Mouse (Mus musculus): ENCODE measurements around the gene Terf2ip.

Terf2ip gene

DNA sequence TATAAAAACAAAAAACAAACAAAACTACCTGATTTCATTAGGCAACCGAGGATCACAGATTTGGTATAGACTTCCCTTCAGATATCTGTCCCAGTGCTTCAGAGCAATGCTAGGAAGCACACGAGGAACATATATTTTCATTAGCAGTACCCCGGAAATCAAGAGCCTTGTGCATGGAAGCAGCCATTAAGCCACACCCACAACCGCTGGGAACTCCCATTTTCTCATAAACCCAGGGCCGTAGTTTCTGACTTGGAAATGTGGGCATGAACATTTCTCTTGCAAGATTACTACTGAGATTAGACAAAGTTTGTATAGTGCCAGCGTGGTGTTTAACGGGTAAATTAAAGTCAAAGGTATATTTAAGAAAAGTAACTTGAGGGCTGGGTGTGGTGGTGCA is 1.6 kb upstream of the Terf2ip start:
- no peak for DNase-seq (ENCODE audit: low read depth, low spot score)

GRCm38 (mm10) chr8:112011816-112012242 is 631 bp downstream of the Terf2ip start:
- no peak for DNase-seq (ENCODE audit: low read depth, low spot score)

DNA sequence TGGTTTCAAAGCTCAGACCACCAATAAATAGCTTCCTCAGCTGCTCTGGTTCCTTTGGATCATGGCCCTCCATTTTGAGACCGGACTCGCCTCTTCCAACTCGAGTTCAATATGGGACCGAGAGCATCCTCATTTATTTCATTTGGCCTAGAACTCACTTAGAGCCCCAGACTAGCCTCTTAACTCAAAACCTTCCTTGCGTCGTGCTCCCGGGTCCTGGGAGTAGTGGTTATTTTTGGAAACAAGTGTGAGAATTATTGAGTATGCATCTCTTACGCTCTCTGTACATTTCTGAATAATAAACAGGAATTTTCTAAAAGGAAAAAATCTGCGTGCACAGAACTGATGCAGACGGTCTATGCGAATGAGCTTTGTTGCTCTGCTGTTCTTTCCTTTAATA is 3.7 kb downstream of the Terf2ip start, which contains the start of gene Gm6793:
Gm6793 (minus strand) TSS at position 101 of the 400 bp plus-strand sequence.
- DNase-seq (ENCODE audit: low read depth, low spot score) = no peak

DNA sequence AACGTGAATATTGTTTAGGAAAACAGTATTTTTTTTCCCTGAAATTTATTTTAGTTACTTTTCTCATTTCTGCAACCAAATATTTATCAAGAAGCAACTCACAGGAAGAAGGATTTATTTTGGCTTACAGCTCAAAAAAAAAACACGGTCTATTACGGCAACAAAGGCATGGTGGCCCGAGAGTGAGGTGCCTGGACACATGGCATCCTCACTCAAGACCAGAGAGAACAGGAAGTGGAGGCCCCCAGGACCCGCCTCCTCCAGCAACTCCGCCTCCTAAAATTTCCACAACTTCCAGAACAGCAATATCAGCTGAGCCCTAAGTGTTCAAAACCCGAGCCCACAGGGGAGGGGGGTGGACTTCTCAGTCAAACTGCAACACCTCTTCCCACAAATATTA is 18.3 kb downstream of the Terf2ip start:
- no peak for DNase-seq (ENCODE audit: low read depth, low spot score)

DNA sequence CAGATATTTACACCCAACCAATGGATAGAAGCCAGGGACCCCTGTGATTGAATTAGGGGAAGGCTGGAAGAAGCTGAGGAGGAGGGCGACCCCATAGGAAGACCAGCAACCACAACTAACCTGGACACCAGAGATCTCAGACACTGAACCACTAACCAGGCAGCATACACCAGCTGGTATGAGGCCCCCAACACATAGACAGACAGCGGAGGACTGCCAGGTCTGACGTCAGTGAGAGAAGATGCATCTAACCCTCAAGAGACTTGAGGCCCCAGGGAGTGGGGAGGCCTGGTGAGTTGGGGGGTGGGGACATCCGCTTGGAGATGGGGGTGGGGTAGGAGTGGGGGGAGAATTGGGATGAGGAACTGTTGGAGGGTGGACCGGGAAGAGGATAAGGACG is 19.5 kb downstream of the Terf2ip start:
- no peak for DNase-seq (ENCODE audit: low read depth, low spot score)

- DNase-seq (ENCODE audit: low read depth, low spot score) = no peak
These were observed 21.9 kb downstream of the Terf2ip start for GRCm38 (mm10) chr8:112033071-112033470.

DNA sequence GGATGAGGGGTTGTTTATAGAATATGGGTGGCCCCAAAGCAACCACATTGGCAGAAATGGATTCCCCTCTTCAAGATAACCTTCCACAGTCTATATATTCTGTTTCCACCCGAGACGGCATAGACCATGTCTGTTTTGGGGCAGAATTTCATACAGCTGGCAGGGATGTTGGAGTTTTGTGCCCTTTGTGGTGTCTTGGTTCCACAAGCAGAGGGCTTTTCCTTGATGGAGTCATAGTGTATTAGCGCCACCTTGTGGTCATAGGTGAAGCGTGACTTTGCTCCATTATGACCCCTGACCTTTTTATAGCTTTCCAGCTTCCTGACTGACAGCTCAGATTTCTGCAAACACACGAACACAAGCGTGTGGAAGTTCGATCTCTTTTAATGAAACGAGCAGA is 23.4 kb downstream of the Terf2ip start:
- DNase-seq (ENCODE audit: low read depth, low spot score) = peak; percentile 52

DNA sequence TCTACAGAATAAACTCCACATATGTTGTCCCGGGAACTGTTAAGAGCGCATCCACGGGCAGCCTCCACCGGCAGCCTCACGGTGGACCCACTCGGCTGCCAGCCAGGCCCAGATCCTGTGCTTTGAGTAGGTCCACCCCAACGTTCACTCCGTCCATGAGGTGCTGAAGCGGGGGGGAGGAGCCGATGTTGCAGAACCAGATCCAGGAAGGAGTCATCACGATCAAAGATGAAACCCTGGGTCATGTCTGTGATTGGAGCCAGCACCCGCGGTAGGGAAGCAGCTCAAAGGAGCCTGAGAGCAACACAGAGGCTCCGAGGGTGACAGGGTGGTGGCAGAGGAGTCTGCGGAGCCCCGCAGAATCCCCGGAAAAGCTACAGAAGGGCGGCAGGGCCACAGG is 26.3 kb downstream of the Terf2ip start:
- DNase-seq (ENCODE audit: low read depth, low spot score) = no peak

DNA sequence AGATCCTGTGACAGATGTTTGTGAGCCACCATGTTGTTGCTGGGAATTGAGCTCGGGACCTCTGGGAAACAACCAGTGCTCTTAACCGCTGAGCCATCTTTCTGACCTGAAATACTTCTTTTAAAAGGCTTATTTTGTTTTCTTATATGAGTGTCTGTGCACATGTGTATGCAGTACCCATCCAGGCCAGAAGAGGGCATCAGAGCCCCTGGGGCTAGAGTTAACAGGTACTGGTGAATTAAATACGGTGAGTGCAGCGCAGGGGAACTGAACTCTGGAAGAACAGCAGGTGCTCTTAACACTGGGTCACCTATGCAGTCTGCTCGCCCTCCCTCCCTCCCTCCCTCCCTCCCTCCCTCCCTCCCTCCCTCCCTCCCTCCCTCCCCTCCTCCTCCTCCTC is 34.0 kb downstream of the Terf2ip start:
- DNase-seq (ENCODE audit: low read depth, low spot score) = no peak

DNA sequence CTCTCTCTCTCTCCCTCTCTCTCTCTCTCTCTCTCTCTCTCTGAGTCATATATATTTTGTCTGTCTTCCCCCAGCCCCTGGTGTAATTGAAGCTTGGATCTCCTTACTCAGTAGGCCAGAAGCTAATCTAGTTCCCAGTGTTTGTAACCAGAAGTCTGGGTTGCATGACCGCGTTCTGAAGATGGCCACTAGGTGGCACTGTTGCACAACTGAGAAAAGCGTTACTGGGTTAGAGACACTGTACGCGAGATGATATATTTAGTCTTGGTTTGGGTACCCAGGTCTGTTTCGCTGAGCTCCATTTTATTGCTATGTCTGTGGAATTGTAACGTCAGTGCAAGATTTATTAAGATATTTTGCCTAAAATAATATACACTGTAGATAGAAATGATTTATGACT is 34.7 kb downstream of the Terf2ip start:
- peak; percentile 40 for DNase-seq (ENCODE audit: low read depth, low spot score)

DNA sequence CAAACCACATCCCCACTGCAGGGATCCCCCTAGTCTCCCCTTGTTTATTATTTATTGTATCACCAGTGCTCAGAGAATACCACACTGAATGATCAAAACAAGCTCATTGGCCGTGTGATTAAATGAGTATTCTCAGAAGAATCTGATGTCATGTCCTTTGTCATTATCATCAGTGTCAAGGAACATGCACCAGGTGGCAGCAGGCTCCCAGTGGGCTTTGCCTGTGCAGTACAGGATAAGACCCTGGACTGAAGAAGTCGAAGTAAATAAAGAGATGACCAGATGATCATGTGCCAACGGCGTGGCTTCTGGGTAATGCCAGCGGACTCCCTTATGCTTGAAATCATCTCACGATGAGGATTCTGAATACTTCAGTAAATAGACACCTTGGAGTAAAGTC is 37.1 kb downstream of the Terf2ip start:
- no peak for DNase-seq (ENCODE audit: low read depth, low spot score)

DNA sequence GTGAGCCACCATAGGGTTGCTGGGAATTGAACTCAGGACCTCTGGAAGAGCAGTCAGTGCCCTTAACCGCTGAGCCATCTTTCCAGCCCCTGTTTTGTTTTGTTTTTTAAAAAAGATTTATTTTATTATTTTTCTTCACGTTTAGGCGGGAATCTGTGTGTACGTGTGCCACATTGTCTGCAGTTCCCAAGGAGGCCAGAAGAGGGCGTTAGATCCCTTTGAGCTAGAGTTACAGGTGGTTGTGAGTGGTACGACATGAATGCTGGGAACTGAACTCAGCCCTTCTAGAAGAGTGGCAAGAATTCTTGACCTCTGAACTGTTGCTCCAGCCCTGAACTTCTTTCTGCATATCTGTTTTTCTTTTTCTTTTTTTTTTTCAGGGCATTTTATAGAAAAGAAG is 38.8 kb downstream of the Terf2ip start:
- no peak for DNase-seq (ENCODE audit: low read depth, low spot score)

DNA sequence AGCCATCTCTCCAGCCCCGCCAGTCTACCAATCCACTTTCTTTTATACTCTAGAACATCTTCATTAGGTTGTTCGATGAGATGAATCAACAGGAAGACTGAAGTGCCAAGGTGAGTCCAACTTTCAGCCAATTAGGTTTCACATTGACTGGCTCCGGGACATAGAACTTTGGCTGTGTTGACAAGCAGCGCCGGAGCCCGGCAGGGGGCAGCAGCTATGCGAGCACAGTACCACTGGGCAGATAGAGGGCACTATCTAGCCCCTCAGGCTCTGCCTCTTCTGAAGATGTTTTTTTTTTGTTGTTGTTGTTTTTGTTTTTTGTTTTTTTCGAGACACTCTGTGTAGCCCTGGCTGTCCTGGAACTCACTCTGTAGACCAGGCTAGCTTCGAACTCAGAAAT is 40.3 kb downstream of the Terf2ip start:
- DNase-seq (ENCODE audit: low read depth, low spot score) = no peak

DNA sequence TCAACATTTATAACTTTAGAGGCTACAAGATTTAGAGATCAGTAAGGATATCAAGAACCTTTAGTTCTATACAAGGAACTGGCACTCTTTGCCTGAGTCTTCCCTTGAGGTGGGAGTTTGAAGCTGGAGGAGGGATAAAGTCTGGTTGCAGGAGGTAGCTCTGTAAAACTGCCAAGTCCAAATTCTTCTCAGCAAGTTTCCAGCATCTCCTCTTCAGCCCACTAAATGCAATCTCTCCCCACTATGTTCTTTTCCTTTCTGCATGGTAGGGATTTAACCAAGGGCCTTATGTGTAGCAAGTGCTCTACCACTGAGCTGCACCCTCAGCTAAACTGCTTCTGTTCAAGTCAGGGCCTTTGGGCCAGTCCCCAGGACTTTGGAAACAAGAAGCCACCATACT is 43.3 kb downstream of the Terf2ip start:
- DNase-seq (ENCODE audit: low read depth, low spot score) = no peak

GRCm38 (mm10) chr8:112061372-112061771 is 50.2 kb downstream of the Terf2ip start:
- no peak for DNase-seq (ENCODE audit: low read depth, low spot score)
